Mouse (Mus musculus): ENCODE data around the gene Sult1b1.

DNA sequence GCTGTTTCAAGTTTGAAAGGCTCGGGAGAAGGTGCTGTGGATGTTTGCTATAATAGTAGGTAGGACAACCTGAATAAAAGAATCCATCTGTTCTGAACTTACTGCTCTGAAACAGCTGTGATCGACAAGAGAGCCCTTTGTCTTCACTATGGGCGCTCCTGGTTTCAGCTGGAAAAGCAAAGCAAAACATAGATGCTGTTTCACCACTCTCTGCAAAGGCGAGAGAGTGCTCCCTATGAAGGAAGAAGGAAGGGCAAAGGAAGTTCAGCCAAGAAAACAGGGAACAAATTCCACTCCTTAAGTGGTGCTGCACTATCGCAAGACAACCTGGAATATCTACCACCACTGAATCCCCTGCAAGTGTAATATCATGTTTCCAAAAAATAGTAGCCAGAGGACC, 35.5 kb upstream of the Sult1b1 start:
- no peak for TF ChIP-seq EP300 (IDR thresholded peaks at IDR 0.05; ENCODE audit: low read depth)
- no peak for TF ChIP-seq CTCF (IDR thresholded peaks at IDR 0.05; ENCODE audit: low read depth)
